Mouse (Mus musculus): ENCODE results near the gene Ogt. TPM values are rescaled to one million over a fixed set of nuclear protein-coding genes. Genes with fewer than 3 reads are reported as not detected.

Gene Ogt
- total RNA-seq, 2 experiments from 2014 or later, result 95.0 to 110 TPM

Other genes starting within 250 kb of the Ogt start
- 10 to 100 TPM; 24.1 to 24.5 TPM for gene Zmym3, start 219.2 kb upstream of the Ogt start, total RNA-seq (2021)
- gene Nono, start 210.7 kb upstream of the Ogt start, total RNA-seq (2021), result 100 to 1,000 TPM; 151 to 172 TPM
- gene Itgb1bp2, start 191.0 kb upstream of the Ogt start, total RNA-seq (2021), result 100 to 1,000 TPM; 699 to 712 TPM
- 10 to 100 TPM; 21.1 to 21.7 TPM for gene Taf1, start 107.3 kb upstream of the Ogt start, total RNA-seq (2021)
- under 1 TPM; 0.54 to 0.61 TPM for gene Cxcr3, start 94.2 kb downstream of the Ogt start, total RNA-seq (2021)
- gene Gm4779, start 154.4 kb downstream of the Ogt start, total RNA-seq (2021), result not detected
- gene 8030474K03Rik, start 154.6 kb downstream of the Ogt start, total RNA-seq (2021), result not detected
- gene Nhsl2, start 209.3 kb downstream of the Ogt start, total RNA-seq (2021), result 10 to 100 TPM; 12.5 to 13.0 TPM

Measured in gastrocnemius, postnatal 4 days (tissue).